Mouse (Mus musculus): ENCODE measurements around the gene Gpkow.

DNA sequence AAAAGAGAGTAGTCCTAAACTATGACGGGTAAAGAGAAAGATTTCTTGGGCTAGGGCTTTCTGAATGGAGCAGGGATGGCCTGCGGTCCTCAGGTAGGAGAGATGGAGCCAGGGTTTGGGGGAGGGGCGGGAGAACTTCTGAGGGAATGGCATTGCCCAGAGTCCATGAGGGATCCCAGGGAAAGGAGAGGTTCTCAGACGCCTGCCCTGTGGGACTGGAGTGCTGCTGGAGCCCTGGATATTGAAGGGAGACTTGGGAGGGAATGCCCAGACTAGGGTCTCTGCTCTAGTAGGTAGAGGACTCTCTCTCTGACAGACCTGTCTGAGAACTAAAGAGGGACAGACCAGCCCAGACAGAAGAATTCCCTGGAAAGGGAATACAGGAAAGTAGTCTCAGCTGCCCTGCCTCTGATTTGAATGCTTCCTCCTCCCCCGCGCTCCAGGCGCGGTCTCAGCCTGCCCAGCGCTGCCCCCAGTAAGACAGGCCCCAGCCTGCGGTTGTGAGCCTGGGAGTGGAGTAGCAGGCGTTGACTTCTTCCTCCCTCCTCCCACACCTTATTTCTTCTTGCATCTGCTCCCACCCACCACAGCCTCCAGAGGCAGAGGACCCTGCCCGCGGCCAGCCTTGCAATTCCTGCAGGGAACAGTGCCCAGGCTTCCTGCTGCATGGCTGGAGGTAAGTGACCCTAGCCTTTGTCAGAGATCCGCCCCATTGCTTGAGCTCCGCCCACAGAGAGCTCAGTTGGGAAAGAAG lies 38.7 kb upstream of the Gpkow start:
- TF ChIP-seq NRF1 (IDR thresholded peaks at IDR 0.05; ENCODE audit: insufficient read depth, low read depth, low read length, poor library complexity, severe bottlenecking) (no peak), CTCF (IDR thresholded peaks at IDR 0.05 in 2 of 3, conservative IDR thresholded peaks at IDR 0.05 in 1 of 3; ENCODE audit: control insufficient read depth in 1 of 3, insufficient read depth in 1 of 3, low read depth in 2 of 3, low read length in 3 of 3, poor library complexity in 1 of 3, severe bottlenecking in 1 of 3) (no peak), POLR2A (IDR thresholded peaks at IDR 0.05; ENCODE audit: control insufficient read depth in 1 of 2, insufficient read depth in 1 of 2, low read depth in 1 of 2, low read length in 2 of 2, poor library complexity in 1 of 2) (no peak), HCFC1 (IDR thresholded peaks at IDR 0.05; ENCODE audit: low read depth, low read length) (no peak), RAD21 (IDR thresholded peaks at IDR 0.05; ENCODE audit: low read depth, low read length) (no peak), E2F4 (IDR thresholded peaks at IDR 0.05; ENCODE audit: borderline replicate concordance, low read depth, low read length) (no peak)

Data from MEL (cell line).